ENCODE assay signal across 16 mouse cellular contexts in genomic region chr3:30038545-30038944, GRCm38 (mm10).
"Had no signal": no experiment of that assay in that cellular context is flagged by ENCODE, and none has a peak within 500 bp of the region (broad histone marks: within the 10 kb centered on the region; RNA-seq: fewer than 3 reads in every experiment).

No protein-coding gene starts in this region.

- H3K9ac ChIP-seq: neural tube, embryonic 13.5 days; neural tube, embryonic 15.5 days; stomach, embryonic 15.5 days had no signal

- DNase-seq: retina, postnatal 1 day; right cerebral cortex, adult 18-20 months; right cerebral cortex, postnatal 14 days; right cerebral cortex, postnatal 25 days; right cerebral cortex, postnatal 4 days; spleen, adult 18-20 months; thymus, adult 18-20 months; thymus, adult 2 months; thymus, postnatal 14 days; thymus, postnatal 25 days; thymus, postnatal 36 days; thymus, postnatal 4 days had no signal

- H3K4me1 ChIP-seq: neural tube, embryonic 13.5 days; neural tube, embryonic 15.5 days; stomach, embryonic 15.5 days had no signal

- H3K4me2 ChIP-seq: neural tube, embryonic 13.5 days; neural tube, embryonic 15.5 days; stomach, embryonic 15.5 days had no signal

- H3K27me3 ChIP-seq: neural tube, embryonic 13.5 days; neural tube, embryonic 15.5 days; stomach, embryonic 15.5 days had no signal

- H3K27ac ChIP-seq: neural tube, embryonic 13.5 days; neural tube, embryonic 15.5 days; stomach, embryonic 15.5 days; stomach, postnatal 0 days had no signal

- H3K9me3 ChIP-seq: neural tube, embryonic 13.5 days; neural tube, embryonic 15.5 days; stomach, embryonic 15.5 days had no signal

- H3K4me3 ChIP-seq: neural tube, embryonic 13.5 days; neural tube, embryonic 15.5 days; stomach, embryonic 15.5 days had no signal

- H3K36me3 ChIP-seq: neural tube, embryonic 13.5 days; neural tube, embryonic 15.5 days; stomach, embryonic 15.5 days had no signal
